In the genomic region with DNA sequence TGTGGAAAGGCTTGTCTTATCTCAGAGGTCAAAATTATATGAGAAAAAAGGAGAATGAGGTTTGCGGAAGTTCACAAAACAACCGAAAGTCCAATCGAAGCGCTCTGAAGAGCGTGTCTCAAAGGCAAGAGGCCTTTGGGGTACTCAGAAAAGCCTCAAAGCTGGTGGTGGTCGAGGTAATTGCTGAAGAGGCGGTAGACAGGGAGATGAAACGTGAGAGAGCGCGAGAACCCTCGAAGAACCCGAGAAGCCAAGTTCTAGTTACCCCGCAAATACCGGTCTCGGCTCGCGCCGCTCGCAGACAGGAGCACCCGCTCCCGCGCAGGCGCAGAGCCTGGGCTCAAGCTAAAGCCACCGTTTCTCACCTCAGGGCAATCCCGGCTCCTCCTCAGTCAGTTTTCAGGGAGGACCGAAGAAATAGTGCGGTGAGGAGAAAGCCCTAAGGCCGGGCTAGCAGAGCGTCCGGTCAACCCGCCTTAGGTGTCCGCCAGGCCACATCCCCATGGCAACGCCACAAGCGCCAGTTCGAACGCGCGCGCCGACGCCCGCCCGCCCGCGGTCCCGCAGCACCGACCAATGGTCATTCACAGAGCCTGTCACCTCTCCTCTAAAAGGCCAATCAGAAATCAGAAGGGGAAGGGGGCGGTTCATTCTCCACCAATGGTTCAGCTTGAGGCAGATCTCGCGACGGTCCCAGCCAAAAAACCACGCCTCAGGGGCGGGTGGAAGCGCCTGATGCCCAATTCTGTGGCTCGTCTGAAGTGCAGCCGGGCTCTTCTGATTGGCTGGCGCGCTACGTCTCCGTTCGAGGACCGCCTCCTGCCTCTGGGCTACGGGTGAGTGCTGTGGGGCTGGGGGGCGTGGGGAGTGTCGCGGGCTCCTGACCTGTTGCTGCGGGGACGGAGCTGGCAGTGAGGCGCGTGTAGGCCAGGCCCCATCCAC, we compare ENCODE assay signal across 8 mouse cellular contexts. TPM values are rescaled to one million over a fixed set of nuclear protein-coding genes. Genes with fewer than 3 reads are reported as not detected.
DNase-seq lines count a peak whose midpoint lies in the region; ATAC-seq lines count a peak whose summit lies in the region.

A gene (minus strand): TSS at position 543 of the 942 bp plus-strand sequence.
A gene (plus strand): TSS at position 807 of the 942 bp plus-strand sequence.

- peaks cover 2 to 14% of the 10 kb centered on the region in 2 experiments; a peak in 3 of 4 replicates for H3K4me1 ChIP-seq in heart, embryonic 14.5 days (ENCODE audit: control insufficient read depth in 2 of 2, insufficient read depth in 2 of 2, low read length in 2 of 2)
- peaks cover 27% of the 10 kb centered on the region for H3K4me1 ChIP-seq in liver, embryonic 13.5 days (replicated peaks)
- H3K4me1 ChIP-seq in stomach, embryonic 16.5 days (ENCODE audit: control insufficient read depth, insufficient read depth, low read length), result peaks cover 9% of the 10 kb centered on the region

- H3K27me3 ChIP-seq in heart, embryonic 14.5 days (ENCODE audit: control insufficient read depth, insufficient read depth, low read length), result no peaks in the 10 kb centered on the region
- no peaks in the 10 kb centered on the region for H3K27me3 ChIP-seq in liver, embryonic 13.5 days
- H3K27me3 ChIP-seq in stomach, embryonic 16.5 days (ENCODE audit: control insufficient read depth, insufficient read depth, low read length), result no peaks in the 10 kb centered on the region

- WGBS in heart, embryonic 14.5 days, result under 1% methylated on average over 70 of the region's 70 CpGs
- WGBS in liver, embryonic 13.5 days (ENCODE audit: insufficient replicate concordance), result under 1% methylated on average over 69 of the region's 70 CpGs
- WGBS in stomach, embryonic 16.5 days, result under 1% methylated on average over 70 of the region's 70 CpGs

- peak; percentile 96 for ATAC-seq in CD4-positive, CD25-positive, alpha-beta regulatory T cell, adult 4 months
- ATAC-seq in heart, embryonic 14.5 days (ENCODE audit: insufficient number of reproducible peaks, insufficient read depth, low FRiP score, low read depth), result peak; percentile 99
- ATAC-seq in liver, embryonic 13.5 days (ENCODE audit: low read depth), result peak; percentile 96
- peak; percentile 100 for ATAC-seq in stomach, embryonic 16.5 days (ENCODE audit: insufficient read depth, low FRiP score)

- DNase-seq in c-Kit-negative CD71-positive TER-119-positive erythroid progenitor cells, embryonic 14.5 days (ENCODE audit: low read depth, low spot score), result peak; percentile 100
- peak; percentile 99 for DNase-seq in fibroblast of lung, adult 2 months (ENCODE audit: low read depth)
- DNase-seq in kidney, postnatal 14 days, result peak; percentile 99
- DNase-seq in liver, embryonic 13.5 days, result peak; percentile 99
- peak; percentile 96 for DNase-seq in neural tube, embryonic 10.5 days (ENCODE audit: extremely low spot score, low spot score)

- H3K9me3 ChIP-seq in heart, embryonic 14.5 days (ENCODE audit: control insufficient read depth, low read length), result no peaks in the 10 kb centered on the region
- H3K9me3 ChIP-seq in liver, embryonic 13.5 days (replicated peaks), result no peaks in the 10 kb centered on the region
- no peaks in the 10 kb centered on the region for H3K9me3 ChIP-seq in stomach, embryonic 16.5 days (replicated peaks; ENCODE audit: control insufficient read depth, low read length)

- peak within 1 kb of the TSS; percentile 31 to 35; a peak in 2 of 4 replicates for H3K27ac ChIP-seq in heart, embryonic 14.5 days (replicated peaks in 1 of 2; ENCODE audit: control insufficient read depth in 1 of 2, insufficient read depth in 1 of 2, low read depth in 2 of 2, low read length in 2 of 2)
- peak within 1 kb of the TSS; percentile 83 for H3K27ac ChIP-seq in liver, embryonic 13.5 days
- peak within 1 kb of the TSS; percentile 48; the same call in 1 of the 2 replicates for H3K27ac ChIP-seq in stomach, embryonic 16.5 days (ENCODE audit: low read length)

- no peaks in the 10 kb centered on the region for H3K36me3 ChIP-seq in heart, embryonic 14.5 days (ENCODE audit: control insufficient read depth, insufficient read depth, low read length)
- peaks cover 8% of the 10 kb centered on the region for H3K36me3 ChIP-seq in liver, embryonic 13.5 days
- no peaks in the 10 kb centered on the region for H3K36me3 ChIP-seq in stomach, embryonic 16.5 days (ENCODE audit: control insufficient read depth, insufficient read depth, low read length)

- H3K9ac ChIP-seq in heart, embryonic 14.5 days (ENCODE audit: low read length), result peak within 1 kb of the TSS; percentile 82
- peak within 1 kb of the TSS; percentile 77 for H3K9ac ChIP-seq in liver, embryonic 13.5 days
- peak within 1 kb of the TSS; percentile 87 for H3K9ac ChIP-seq in stomach, embryonic 16.5 days (ENCODE audit: low read length)

- peak within 1 kb of the TSS; percentile 66 to 85 for H3K4me3 ChIP-seq in heart, embryonic 14.5 days (ENCODE audit: control insufficient read depth in 1 of 2, insufficient read depth in 1 of 2, low read depth in 1 of 2, low read length in 2 of 2)
- H3K4me3 ChIP-seq in liver, embryonic 13.5 days (replicated peaks), result peak within 1 kb of the TSS; percentile 73
- H3K4me3 ChIP-seq in stomach, embryonic 16.5 days (replicated peaks; ENCODE audit: low read length), result peak within 1 kb of the TSS; percentile 72

- H3K4me2 ChIP-seq in heart, embryonic 14.5 days (ENCODE audit: low read length), result peak within 1 kb of the TSS; percentile 80
- peak within 1 kb of the TSS; percentile 78 for H3K4me2 ChIP-seq in liver, embryonic 13.5 days
- peak within 1 kb of the TSS; percentile 80 for H3K4me2 ChIP-seq in stomach, embryonic 16.5 days (ENCODE audit: low read depth, low read length)

RNA-seq across cellular contexts. Expression of the first gene that starts in this region (rescaled TPM):
- polyA plus RNA-seq in CD4-positive, CD25-positive, alpha-beta regulatory T cell, adult 4 months (2017; shearing (Covaris generic)), result 1 to 10 TPM; 1.6 to 1.7 TPM
- polyA plus RNA-seq in heart, embryonic 14.5 days (2014; fragmentation: Nextera tagmentation; extraction: Ambion mirVana), result 2.2 and 4.3 TPM in 2 replicates
- 5.7 and 7.0 TPM in 2 replicates for polyA plus RNA-seq in liver, embryonic 13.5 days (2015; fragmentation: Nextera tagmentation; extraction: Ambion mirVana)
- polyA plus RNA-seq in stomach, embryonic 16.5 days (2015; fragmentation: Nextera tagmentation; extraction: Ambion mirVana), result 4.8 and 6.0 TPM in 2 replicates

RNA-seq across cellular contexts. Expression of the second gene that starts in this region (rescaled TPM):
- polyA plus RNA-seq in CD4-positive, CD25-positive, alpha-beta regulatory T cell, adult 4 months (2017; shearing (Covaris generic)), result 10 to 100 TPM; 16.7 to 21.5 TPM
- polyA plus RNA-seq in heart, embryonic 14.5 days (2014; fragmentation: Nextera tagmentation; extraction: Ambion mirVana), result 41.3 and 43.9 TPM in 2 replicates
- polyA plus RNA-seq in liver, embryonic 13.5 days (2015; fragmentation: Nextera tagmentation; extraction: Ambion mirVana), result 27.7 and 32.0 TPM in 2 replicates
- 49.5 and 49.6 TPM in 2 replicates for polyA plus RNA-seq in stomach, embryonic 16.5 days (2015; fragmentation: Nextera tagmentation; extraction: Ambion mirVana)

Comparison
In these comparisons a context has a peak if more than half of its experiments do, and no peak if none do; other contexts are left out.
1. Peak in every context shown above with its lines: DNase-seq, ATAC-seq, H3K4me3 ChIP-seq and H3K27ac ChIP-seq.
2. H3K27ac ChIP-seq: peak in every context shown above with its lines; median percentile 83 in liver, embryonic 13.5 days; 48 in stomach, embryonic 16.5 days; 33 in heart, embryonic 14.5 days.